Mouse (Mus musculus) kidney, adult 8-10 months (tissue): ENCODE measurements around the gene Clrn3.
A peak's percentile ranks its signal among the peaks of the same experiment; 100 is the strongest.
"Not testable (repeated sequence)": the region's sequence is repeated elsewhere in the genome, so short reads cannot be mapped to it uniquely, and the experiment has no call there.

Experiments
- DNase-seq, 2 experiments: peaks; one replicate each; pipeline ENCODE4 v3.0.0; 2022

Gene Clrn3

DNA sequence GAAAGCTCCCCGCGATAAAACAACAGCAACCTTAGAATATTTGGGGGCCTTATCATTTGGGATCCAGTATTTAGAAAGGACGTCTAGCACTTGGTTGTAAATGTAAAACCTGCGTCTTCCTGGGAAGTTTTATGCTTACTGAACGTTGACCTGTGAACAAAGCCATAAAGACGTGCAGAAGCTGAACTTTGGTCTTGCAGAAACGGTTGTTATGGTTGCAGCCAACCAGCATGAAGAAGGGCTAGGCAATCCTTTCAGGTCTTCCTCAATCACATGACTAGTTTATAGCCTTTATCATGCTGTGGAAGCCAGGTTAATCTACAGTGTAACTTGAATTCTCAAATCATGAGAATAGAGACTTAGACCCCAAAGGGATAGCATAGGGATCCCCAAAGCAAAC is at the start of gene Clrn3:
Gene Clrn3 (minus strand): TSS at position 140 of the 400 bp plus-strand sequence.
- DNase-seq: peak; percentile 73 to 80

DNA sequence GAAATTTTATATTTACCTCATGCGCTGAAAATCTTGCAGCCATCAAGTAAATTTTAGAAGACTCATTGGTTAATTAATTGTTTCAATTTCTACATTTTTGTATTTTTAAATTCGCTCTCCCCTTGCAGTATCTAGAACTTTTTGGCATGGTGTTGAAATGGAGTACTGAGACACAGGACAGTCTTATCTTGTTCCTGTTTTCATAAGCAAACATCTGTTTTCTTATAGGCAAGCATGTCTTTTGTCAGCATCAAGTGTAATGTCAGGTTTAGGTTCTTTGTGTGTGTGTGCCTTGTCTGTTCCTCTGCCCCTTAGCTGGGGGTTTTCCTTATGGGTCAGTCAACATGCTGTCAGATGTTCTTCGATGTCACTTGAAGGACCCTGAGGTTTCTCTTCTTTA is 47.9 kb upstream of the Clrn3 start:
- no peak for DNase-seq

DNA sequence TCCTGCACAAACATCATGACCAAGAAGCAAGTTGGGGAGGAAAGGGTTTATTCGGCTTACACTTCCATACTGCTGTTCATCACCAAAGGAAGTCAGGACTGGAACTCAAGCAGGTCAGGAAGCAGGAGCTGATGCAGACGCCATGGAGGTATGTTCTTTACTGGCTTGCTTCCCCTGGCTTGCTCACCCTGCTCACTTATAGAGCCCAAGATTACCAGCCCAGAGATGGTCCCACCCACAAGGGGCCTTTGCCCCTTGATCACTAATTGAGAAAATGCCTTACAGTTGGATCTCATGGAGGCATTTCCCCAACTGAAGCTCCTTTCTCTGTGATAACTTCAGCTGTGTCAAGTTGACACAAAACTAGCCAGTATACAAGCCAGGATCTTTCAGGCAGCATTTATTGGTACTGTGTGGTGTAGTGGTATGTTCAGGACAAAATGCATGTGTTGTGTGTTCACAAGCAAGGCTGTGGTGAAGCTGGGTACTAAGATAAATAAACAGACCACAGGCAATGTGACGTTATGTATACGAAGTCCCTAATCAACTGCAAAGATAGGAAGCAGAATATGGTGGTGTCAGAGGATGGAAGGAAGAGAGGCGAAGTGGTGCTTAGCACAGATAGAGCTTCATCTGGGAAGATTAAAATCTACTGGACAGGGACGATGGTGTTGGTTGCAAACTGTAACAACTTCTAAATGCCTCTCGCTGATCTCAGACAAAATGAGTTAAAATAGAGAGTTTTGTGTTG is 47.0 kb upstream of the Clrn3 start:
- DNase-seq: not testable (repeated sequence)

DNA sequence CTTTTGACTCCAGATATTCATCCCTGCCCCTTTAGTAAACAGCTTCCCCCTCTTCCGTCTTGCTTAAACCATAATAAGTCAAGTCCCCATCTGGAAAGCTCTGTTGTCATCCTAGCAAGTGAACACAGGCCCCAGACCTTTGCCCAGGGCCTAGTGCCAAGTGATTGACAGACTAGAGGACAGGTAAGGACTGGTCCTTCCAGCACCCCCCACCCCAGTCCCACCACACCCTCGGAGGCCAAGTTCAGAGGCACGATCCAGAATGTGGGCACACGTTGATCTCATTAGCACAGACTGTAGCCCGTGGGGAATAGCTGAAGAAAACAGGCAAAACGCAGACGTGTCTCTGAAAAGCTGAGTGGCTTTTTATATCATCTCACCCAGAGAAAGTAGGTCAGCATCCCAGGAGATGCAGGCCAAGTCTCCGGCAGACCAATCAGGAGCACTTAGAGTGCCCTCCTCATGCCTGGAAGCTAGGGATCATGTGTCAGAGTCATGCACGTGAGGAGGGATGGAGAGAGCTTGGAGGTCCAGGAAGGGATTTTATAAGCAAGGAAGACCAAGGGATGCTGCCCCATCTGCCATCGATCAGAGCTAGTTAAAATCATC is 43.6 kb upstream of the Clrn3 start:
- peak in 1 of 2 experiments; percentile 1 for DNase-seq

DNA sequence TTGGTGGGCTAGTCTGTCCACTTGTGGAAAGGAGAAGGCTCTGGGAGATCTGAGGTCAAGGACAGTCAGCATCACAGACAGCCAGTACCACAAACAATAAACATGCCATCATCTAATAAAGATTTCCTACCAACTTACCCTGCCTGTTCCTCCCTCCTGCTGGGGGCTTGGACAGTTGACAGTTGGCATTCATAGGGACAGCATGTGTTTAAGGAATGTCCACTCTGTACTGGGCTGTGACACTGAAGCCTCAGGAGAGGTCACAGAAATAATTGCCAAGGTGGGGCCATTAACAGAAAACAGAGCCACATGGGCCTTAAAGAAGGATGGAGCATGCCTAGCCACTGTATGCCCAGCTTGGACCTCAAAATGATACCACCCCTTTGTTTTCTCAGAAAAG is 42.9 kb upstream of the Clrn3 start:
- DNase-seq: no peak

DNA sequence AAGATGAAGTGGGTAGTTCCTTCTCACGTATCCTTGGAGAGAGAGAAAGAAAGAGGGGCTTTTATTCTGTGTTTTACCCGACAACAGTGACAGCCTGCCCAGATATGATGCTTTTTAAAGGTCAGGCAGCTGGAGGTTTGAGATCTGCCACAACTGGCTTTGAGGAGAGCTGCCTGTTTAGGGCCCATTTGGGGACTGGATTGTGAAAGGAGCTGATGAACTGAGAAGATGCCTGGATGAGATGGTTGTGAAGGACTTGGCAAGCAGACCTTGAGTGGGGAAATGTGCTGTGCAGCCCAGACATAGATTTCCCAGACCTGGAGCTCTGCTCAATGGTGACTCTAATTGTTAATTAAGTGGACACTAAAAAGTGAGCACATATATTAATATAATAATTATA is 40.1 kb upstream of the Clrn3 start:
- DNase-seq: no peak

DNA sequence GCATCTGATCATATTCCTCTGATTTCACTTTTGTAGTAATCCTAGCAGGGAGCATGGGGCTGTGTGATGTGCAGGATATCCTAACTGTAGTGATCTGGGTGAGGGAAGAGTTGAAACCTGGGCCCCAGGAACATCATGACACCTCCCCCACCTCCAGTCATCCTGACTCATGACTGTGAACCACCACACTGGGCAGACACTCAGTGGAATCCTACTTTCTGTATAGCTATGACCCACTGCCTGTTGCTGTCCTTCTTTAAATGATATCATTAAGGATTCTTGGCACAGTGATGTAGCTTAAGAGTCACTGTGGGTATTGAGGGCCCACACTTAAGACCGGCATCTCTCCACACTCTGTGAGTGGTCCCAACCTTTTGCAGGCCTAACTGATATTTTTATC is 39.1 kb upstream of the Clrn3 start:
- no peak for DNase-seq

DNA sequence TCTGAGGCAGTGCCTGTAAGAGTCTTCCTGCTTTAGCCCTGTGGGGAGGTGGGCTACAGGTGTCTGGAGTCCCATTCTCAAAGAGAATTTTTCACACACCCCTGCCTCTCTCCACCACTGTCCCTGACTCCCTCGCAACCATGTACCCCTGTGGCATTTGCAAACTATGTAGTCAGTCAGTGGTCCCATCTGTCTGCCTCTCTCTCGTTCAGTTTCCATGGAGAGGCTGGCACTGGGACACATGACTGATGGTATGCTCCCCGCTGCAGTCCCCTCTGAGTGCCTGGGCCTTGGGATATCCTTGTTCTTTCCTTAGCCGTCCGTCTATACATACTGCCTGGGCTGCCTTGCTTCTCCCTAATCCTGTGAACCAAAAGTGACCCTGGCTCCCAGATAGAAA is 37.6 kb upstream of the Clrn3 start:
- no peak for DNase-seq

DNA sequence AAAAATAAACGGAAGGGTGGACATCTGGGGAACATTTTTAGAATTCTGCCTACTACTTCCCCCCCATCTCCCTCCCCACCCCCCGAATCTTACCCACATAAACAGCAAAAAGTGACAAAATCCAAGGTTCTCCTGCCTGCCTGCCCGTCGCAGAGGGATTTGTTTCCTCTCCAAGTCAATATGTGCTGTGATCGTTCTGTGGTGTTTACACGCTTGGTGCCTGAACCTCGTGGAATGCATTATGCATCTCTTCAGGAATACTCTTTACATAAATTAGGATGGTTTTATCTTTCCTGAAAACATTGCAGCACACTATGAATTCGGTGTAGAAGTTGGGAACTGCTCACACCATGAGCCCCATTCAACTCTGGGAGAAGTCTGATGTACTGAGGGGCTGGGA is 35.6 kb upstream of the Clrn3 start:
- no peak for DNase-seq

DNA sequence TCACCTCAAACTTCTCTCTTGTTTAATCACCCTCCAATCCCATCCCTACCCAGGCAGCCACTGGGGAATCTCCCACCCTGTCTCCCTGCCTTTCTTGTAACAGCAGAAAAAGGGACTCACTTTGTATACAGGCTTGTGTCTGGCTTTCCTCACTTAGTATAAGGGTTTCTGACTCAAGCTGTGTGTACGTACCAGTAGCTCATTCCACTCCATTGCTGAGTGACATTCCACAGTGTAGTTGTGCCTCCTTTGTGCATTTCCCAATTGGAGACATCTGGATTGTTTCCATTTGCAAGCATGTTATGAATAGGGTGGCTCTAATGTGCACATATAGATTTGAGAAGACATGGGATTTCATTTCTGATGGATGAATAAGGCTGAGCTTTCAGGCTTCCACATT is 31.8 kb upstream of the Clrn3 start:
- no peak for DNase-seq

DNA sequence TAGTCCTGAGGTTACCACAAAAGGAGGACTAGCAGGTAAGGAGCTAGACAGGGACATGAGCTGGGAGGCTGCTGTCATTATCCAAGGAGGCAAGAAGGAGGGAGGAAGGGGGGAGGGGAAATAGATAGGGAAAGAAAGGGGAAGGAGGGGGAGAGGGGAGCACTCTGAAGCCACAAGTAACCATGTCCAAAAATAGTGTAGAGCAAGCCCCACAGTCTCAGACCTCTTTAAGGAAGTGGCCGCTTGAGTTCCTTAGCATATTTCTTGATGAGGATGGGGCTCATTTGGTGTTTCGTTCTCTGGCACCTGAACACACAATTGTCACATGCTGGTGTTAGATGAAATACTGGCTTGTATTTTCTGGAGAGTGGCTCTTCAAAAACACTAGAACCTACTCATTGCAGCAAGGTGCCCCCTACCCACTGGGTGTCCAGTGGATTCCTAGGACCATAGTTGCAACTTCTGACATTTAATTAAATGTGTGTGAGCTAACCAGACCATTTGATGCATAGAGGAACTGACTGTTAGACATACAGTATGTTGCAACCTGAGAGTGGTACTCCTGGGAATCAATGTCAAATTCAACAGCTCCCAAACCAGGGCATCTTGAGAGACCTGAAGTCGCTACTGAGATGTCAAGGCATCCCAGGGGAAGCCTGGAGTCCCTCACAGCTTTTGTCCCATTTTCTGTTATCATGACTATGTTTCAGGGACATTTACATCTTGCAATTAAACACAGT is 28.4 kb upstream of the Clrn3 start:
- no peak for DNase-seq

DNA sequence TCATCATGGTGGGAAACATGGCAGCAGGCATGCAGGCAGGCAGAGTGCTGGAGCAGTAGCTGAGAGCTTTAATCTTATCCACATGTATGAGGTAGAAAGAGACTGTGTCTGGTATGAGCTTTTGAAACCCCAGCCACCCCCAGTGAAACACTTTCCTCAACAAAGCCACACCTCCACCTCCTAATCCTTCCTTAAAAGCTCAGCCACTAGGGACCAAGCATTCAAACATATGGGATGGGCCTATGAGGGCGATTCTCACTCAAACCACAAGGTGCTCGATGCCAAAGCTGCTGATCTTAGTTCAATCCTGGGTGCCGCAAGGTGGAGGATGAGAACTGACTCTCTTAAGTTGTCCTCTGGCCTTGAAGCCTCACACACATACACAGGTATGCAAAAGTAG is 25.1 kb upstream of the Clrn3 start:
- DNase-seq: no peak

DNA sequence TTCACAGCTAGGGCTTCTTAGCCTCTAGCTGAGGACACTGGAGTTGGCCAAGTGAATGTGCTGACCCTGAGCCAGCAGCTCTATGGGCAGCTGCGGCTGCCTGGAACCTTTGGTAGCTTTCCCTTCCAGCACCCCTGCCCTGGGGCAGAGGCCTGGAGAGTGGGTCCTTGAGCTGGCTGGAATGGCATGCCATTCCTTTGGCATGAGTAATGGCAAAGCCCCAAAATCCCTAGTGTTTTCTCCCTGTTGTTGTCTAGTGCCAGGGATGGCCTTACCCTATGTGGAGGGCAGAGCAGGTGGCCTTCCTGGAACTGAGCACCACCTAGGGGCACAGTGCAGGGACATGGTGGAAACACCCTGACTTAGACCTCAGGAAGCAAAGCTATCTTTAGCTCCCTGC is 23.1 kb upstream of the Clrn3 start:
- no peak for DNase-seq

DNA sequence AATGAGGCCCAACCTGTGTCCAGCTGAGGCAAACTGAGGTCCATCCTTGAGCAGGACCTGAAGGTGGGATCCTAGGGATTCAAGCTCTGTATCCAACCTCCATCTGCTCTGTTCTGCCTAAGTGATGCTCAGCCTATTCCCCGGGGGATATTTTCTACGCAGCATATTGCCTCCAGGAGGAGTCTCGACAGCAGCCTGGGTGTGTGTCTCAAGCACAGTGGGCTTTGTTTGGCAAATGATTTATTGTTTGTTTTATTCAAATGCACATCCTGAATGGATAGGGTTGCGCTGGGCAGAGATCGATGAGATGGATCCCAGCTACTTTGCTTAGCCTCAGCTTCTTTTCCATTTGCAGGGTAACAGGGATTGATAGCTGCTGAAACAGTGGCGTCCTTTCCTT is 20.0 kb upstream of the Clrn3 start:
- DNase-seq: no peak

DNA sequence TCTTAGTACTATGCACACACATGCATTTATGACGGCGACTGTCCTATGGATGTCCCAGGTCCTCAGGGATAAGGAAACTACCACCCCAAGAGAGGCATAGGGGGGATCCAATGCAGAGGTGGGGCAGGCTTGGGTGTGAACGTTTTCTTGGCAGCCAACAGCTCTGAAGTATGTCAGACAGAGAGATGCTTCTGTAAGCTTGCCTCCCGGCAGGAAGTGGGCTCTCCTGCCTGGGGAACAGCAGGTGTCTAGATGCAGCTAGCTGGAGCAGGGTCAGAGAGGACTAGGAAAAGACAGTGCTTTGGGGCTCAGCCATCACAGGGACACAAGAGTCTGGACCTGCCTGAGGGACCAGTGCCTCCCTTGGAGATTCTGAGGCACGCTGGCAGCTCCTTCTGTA is 18.1 kb upstream of the Clrn3 start:
- DNase-seq: no peak

DNA sequence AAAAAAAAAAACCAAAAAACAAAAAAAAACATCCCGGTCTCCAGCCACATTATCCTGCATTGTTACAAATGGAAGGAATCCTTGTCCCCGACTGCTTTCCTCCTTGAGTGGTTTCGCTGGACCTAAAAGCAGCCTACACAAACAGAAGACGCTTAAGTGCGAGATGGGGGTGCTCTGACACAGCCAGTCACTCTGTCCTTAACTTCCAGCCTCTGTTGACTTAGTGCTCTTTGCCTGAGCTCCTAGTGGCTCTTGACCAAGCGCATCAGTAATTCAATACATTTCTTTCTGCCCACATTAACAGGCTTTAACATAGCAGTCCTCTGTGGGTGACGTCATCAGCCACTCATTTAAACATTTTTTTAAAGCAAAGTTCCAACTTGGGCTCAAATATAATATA is 17.5 kb upstream of the Clrn3 start:
- DNase-seq: no peak

DNA sequence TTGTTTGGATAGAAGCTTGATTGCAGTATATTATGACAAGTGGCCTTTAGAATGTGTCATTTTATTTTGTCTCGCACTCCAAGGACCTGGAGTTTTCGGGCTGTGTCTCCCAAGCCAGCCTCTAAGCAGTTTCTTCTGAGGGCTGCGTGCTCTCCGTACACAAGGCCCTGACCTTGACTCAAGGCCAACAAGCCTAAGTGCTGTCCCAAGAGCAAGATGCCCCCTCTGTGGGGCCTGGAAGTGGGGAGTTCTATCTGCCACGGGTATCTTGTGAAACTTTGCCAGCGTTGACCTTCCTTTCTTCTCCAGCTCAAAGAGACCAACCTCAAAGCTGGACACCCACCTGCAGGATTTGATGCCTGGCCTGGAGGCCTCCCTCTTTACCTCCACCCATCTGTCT is 15.9 kb upstream of the Clrn3 start:
- DNase-seq: no peak

DNA sequence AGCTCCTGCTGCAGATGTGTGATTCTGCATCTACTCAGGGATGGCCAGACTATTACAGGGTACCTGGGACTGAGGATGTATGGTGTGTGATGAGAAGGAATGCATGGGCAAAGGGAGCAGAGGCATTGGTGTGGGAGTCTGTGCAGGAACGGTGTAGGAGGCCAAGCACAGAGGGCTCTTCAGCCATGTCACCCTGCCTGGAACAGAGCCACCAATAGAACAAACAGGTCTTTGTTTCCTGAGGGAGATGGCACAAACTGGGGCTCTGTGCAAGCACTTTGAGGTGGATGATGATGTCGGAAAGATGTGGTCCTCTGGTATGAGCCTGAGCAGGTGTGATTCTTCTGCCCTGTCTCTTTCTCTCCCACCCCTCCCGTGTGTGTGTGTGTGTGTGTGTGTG is 14.6 kb upstream of the Clrn3 start:
- DNase-seq: no peak

DNA sequence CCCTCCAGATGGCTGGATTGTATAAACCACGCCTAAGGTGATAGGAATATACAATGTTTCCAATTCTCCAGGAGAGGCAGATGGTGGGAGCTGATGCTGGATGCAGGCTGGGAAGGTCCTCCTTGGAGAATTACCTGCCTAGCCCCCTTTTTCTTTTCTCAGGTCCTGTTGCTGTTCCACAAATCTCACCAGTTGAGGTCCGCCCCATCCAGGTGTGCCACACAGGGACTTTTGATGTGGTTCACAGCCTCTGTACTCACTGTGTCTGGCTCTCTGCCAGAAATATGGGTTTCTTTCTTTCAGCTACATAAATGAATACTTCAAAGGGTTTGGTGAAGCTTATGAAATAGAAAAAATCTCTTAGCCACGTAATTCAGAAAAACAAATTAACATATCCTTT is 13.8 kb upstream of the Clrn3 start:
- DNase-seq: no peak

DNA sequence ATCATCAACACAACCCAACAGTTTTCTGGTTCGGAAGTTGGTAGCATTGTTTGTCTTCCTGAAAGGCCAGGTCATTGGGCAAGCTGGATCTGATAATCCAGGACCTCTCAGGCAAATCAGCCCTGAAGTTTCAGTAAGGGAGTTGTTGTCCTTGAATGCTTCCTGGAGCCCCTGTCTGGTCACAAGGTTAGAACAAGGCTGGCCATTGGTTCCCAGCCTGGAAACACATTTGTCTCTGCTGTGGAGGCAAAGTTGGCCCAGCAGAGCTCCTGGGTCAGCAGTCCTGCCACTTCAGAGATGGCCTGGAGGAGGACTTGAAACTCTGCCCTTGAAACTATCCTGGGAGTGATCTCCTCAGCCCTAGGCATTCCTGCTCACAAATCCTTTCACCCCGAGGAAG is 11.0 kb upstream of the Clrn3 start:
- no peak for DNase-seq

DNA sequence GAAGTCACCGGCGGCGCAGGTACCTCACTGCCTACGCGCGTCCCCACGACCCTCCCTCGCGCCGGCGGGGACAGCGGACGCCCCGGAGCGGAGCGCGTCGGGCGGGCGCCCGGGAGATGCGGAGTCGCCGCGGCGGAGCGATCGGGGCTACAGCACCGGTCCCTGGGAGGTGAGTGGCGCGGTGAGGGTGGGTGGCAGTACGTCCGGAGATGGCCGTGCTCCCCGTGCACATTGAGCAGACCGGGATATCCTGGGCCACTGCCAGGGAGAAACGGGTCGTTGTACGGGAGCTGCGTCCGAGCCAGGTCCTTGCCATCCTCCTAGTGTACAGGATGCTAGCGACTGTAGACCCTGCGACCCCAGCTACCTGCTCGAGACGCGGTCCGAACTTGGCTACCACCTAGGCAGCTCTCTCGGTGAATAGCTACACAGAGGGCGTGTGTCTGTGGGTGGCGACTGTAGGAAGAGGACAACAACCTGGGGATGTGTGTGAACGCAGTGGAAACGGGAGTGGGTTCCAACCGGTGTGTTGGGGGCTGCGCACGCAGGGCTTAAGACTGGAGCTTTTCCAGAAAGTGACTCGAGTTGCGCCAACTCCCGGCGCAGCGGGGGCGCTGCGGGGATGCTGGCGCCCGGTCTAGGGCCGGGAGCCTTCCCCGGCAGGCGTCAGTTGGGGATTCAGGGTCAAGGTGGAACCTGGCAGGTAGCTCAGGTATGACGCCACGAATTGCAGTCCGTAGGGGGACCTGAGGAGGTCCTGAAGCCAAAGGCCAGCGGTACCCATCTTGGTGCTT is 9.7 kb upstream of the Clrn3 start:
- DNase-seq: peak in 1 of 2 experiments; percentile 21

DNA sequence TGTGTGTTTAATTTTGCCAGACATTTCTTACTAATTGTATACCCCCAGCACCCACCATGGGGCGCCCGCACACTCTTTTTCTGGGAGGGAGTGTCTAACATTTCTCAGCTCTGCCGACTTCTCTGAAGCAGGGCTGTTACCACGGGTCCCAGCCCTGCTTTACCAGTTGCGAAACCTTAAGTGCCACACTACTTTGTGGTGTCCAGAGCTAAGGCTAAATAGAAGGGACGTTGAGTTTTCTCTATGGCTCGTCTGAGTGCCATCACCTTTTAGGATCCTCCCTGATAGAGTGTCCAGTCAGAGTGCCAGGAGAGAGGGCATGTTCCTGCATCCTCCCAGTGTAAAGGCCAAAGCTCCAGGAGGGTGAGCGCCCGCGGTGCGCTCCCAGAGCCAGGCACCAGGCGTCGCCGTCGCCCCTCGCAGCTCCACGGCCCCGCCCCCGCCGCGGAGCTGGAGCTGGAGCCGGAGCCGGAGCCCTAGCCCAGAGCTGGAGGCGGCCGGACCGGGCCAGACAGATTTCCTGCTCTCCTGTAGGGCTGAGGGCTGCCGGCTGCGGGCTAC is 9.0 kb upstream of the Clrn3 start, which contains the start of gene Ptpre:
Gene Ptpre (plus strand): TSS at position 141 of the 561 bp plus-strand sequence.
- DNase-seq: peak; percentile 82 to 91

DNA sequence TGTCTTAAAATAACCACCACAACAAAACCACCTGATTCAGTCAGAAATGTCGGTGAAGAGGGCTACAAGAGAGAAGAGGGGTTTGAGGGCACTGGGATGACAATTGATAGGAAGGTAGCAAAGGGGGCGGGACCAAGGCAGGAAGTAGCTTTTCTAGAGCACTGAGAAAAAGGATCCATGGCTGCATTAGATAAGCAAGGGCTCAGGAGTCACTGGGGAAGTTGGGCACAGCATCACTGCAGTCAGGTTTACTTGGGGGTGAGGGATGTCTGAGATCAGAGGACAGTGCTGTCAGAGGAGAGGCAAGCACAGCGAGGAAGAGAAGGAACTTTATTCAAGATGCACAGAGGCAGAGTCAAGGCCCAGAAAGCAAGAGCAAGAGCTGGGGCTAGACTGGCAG is 7.5 kb upstream of the Clrn3 start:
- no peak for DNase-seq
